Mouse (Mus musculus) stomach, postnatal 0 days (tissue): ENCODE results near the gene Syngr2. TPM values are rescaled to one million over a fixed set of nuclear protein-coding genes. Genes with fewer than 3 reads are reported as not detected.

Source experiments
- ATAC-seq: fragments of 200-750 bp; cut with Nextera tagmentation; 2 replicates; pipeline ENCODE4 v1.8.0; 2017; ENCODE audit not compliant: low FRiP score, low TSS enrichment
- DNase-seq: peaks from one replicate; pipeline ENCODE4 v3.0.0-alpha.2; 2016; ENCODE audit warnings: low spot score
- H3K27ac ChIP-seq: fragments of 300-500 bp; sonication (generic); replicated peaks from 2 replicates; pipeline ENCODE4 v1.5.1; 2014; ENCODE audit warnings: mild to moderate bottlenecking, control low read depth
- H3K27me3 ChIP-seq: fragments of 300-500 bp; sonication (generic); 2 replicates; pipeline ENCODE4 v1.6.1; 2014; ENCODE audit warnings: low read length; ENCODE audit not compliant: control insufficient read depth, insufficient read depth
- H3K36me3 ChIP-seq: fragments of 300-500 bp; sonication (generic); 2 replicates; pipeline ENCODE4 v1.6.1; 2014; ENCODE audit warnings: low read length, mixed read lengths; ENCODE audit not compliant: control insufficient read depth, insufficient read depth
- H3K4me1 ChIP-seq: fragments of 300-500 bp; sonication (generic); replicated peaks from 2 replicates; pipeline ENCODE4 v1.6.1; 2014; ENCODE audit warnings: antibody characterized with exemption; ENCODE audit not compliant: control insufficient read depth, insufficient read depth
- H3K4me2 ChIP-seq: fragments of 300-500 bp; sonication (generic); replicated peaks from 2 replicates; pipeline ENCODE4 v1.6.1; 2014; ENCODE audit warnings: low read depth, mild to moderate bottlenecking, control low read depth, moderate library complexity
- H3K4me3 ChIP-seq: fragments of 300-500 bp; sonication (generic); 2 replicates; pipeline ENCODE4 v1.5.1; 2014; ENCODE audit warnings: low read depth, low read length, control low read depth
- H3K9ac ChIP-seq: fragments of 300-500 bp; sonication (generic); 2 replicates; pipeline ENCODE4 v1.6.1; 2014; ENCODE audit warnings: mild to moderate bottlenecking, low read length, control low read depth, mixed read lengths
- H3K9me3 ChIP-seq: fragments of 300-500 bp; sonication (generic); 2 replicates; pipeline ENCODE4 v1.6.1; 2016; ENCODE audit warnings: low read length; ENCODE audit not compliant: control insufficient read depth
- CTCF ChIP-seq: IDR thresholded peaks from 2 replicates; pipeline ENCODE4 v1.5.1; 2016; ENCODE audit warnings: antibody characterized with exemption, low read depth, mild to moderate bottlenecking, moderate library complexity
- EP300 ChIP-seq: optimal IDR thresholded peaks from 2 replicates; pipeline ENCODE3; 2016; ENCODE audit warnings: antibody characterized with exemption
- WGBS: fragments of 180-500 bp; shearing (Covaris S2); extraction: QIAGEN DNeasy Blood & Tissue Kit; methylation state at CpG from one replicate; pipeline ENCODE4 v1.1.7; 2014; 5-methylcytosine and 5-hydroxymethylcytosine counted together
- polyA plus RNA-seq: library from polyadenylated mRNA; unstranded; fragments of >200 nt; fragmentation: Nextera tagmentation; extraction: Ambion mirVana; gene quantifications from 2 replicates; pipeline ENCODE4 v1.2.1, GENCODE M21; 2015

Syngr2 gene
- polyA plus RNA-seq, 1 experiment from 2014 or later, result 165 TPM

DNA sequence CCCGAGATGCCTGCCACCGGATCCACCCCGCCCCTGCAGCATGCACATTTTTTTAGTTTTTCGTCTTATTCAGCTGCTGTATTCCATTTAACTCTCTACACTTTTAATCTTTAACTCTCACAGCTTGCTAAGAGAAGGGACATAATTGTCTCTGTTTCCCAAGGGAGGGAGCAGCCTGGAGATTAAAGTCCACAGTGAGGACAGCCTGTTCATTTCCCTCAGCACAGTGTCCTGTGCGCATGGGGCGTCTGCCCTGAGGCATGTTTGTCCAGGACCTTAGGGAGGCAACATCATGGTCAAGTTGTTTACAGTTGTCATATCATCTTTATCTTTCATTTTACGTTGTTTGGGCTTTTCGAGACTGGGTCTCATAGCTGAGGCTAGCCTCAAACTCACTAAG lies 24.6 kb downstream of the Syngr2 start:
- DNase-seq, result no peak
- H3K9me3 ChIP-seq, result no peaks in the 10 kb centered on the region
- ATAC-seq, result no peak
- no peak overlapping the region for H3K4me2 ChIP-seq
- no peak overlapping the region for H3K9ac ChIP-seq
- no peak overlapping the region for H3K4me3 ChIP-seq
- no peaks in the 10 kb centered on the region for H3K27me3 ChIP-seq
- H3K36me3 ChIP-seq, result no peaks in the 10 kb centered on the region
- H3K4me1 ChIP-seq, result peaks cover 4% of the 10 kb centered on the region
- no peak for TF ChIP-seq CTCF
- WGBS, result 81% methylated on average over 8 of the region's 8 CpGs
- H3K27ac ChIP-seq, result no peak overlapping the region

DNA sequence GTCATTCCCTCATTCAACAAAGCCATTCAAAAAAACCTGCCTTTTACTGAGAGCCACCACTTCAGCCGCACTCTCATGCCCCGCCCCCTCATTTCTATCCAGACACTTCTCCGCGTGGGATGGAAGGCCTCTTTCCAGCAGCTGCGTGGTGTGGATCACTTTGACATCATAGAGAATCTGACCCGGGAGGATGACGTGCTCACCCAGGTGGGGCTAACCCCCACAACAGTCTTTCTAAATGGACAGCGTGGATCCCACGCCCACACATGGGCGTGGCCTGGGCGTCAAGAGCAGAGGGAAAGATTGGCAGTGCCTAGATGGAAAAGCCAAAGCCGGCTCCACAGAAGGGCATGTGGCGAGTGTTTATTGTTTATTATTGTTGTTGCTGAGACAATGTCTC lies 26.8 kb downstream of the Syngr2 start:
- WGBS, result 24% methylated on average over 13 of the region's 13 CpGs

DNA sequence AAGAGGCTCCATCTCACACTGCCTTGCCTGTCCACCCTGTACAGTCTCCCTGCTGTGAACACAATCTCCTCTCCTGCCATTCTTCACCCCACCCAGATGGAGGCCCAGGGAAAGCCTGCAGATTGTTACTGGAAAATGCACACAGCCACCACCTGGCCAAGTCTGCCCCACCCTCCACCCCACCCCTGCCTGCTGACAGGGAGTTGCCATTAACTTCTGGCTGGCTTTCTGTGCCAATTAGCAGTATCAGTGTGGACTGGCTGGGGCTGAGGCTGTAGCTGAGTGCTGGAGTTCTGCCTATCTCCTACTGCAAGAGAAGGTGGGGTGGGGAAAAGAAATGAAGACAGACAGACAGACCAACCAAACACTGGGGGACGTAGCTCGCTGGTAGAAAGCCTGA lies 29.1 kb downstream of the Syngr2 start:
- no peak overlapping the region for H3K4me3 ChIP-seq

More for the DNA sequence above, 26.8 kb downstream of the Syngr2 start:
- no peaks in the 10 kb centered on the region for H3K27me3 ChIP-seq
- H3K9me3 ChIP-seq, result no peaks in the 10 kb centered on the region
- H3K4me2 ChIP-seq, result peak overlapping the region; percentile 6; the same call in 1 of the 2 replicates
- no peak for TF ChIP-seq CTCF
- TF ChIP-seq EP300, result no peak
- no peaks in the 10 kb centered on the region for H3K36me3 ChIP-seq
- no peak overlapping the region for H3K27ac ChIP-seq
- H3K4me3 ChIP-seq, result no peak overlapping the region
- DNase-seq (peak; percentile 62), ATAC-seq (no peak)
- H3K4me1 ChIP-seq, result no peaks in the 10 kb centered on the region
- no peak overlapping the region for H3K9ac ChIP-seq

DNA sequence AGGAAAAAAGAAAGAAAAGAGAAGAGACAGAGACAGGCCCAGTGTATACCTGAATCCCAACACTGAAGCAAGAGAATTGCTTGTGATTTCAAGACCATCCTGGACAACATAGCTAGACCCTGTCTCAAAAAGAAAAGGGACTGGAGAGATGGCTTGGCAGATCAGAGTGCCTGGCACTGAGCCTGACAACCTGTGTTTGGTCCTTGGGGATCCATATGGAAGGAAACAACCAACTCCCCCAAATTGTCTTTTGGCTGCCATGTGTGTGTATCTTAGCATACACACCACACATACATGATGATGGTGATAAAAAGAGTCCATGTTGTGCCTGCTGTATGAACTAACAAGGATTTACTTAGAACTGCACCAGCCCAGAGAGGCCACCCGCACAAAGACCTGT lies 29.6 kb downstream of the Syngr2 start:
- no peak overlapping the region for H3K9ac ChIP-seq
- no peaks in the 10 kb centered on the region for H3K36me3 ChIP-seq
- no peak overlapping the region for H3K4me2 ChIP-seq
- H3K4me1 ChIP-seq, result no peaks in the 10 kb centered on the region
- ATAC-seq (no peak), DNase-seq (no peak)
- H3K4me3 ChIP-seq, result no peak overlapping the region
- 71% methylated on average over 1 of the region's 1 CpGs for WGBS
- no peaks in the 10 kb centered on the region for H3K9me3 ChIP-seq
- peak overlapping the region; percentile 76 for H3K27ac ChIP-seq
- TF ChIP-seq EP300 (no peak), CTCF (no peak)
- H3K27me3 ChIP-seq, result no peaks in the 10 kb centered on the region

More for the DNA sequence above, 29.1 kb downstream of the Syngr2 start:
- H3K9me3 ChIP-seq, result no peaks in the 10 kb centered on the region
- WGBS, result 32% methylated on average over 2 of the region's 2 CpGs
- H3K27ac ChIP-seq, result peak overlapping the region; percentile 76
- H3K4me2 ChIP-seq, result no peak overlapping the region
- no peaks in the 10 kb centered on the region for H3K36me3 ChIP-seq
- no peaks in the 10 kb centered on the region for H3K27me3 ChIP-seq
- ATAC-seq, result peak; percentile 81
- H3K4me1 ChIP-seq, result no peaks in the 10 kb centered on the region
- H3K9ac ChIP-seq, result no peak overlapping the region
- peak; percentile 91 for DNase-seq
- TF ChIP-seq EP300 (no peak), CTCF (no peak)

DNA sequence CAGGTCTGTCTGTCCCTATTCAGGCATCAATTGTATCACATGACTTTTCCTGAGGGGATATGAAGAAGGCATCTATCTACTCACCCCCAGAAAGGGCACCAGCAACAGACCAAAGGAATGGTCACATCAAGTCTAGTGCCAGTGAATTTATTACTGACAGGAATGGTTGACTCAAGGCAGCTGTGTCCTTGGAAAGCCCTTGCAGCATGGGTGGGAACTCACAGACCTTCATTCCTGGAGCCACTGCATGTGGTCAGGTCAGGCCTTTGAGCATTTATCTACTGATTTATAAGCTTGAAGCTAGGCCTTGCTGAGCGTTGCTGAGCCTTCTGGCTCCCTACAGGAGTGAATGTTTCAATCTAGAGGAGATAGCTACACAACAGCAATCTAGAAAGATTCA lies 31.4 kb downstream of the Syngr2 start:
- no peak overlapping the region for H3K9ac ChIP-seq
- H3K27ac ChIP-seq, result no peak overlapping the region
- H3K4me2 ChIP-seq, result no peak overlapping the region
- DNase-seq (no peak), ATAC-seq (no peak)
- H3K4me1 ChIP-seq, result no peaks in the 10 kb centered on the region
- H3K36me3 ChIP-seq, result no peaks in the 10 kb centered on the region
- no peaks in the 10 kb centered on the region for H3K9me3 ChIP-seq
- 50% methylated on average over 1 of the region's 1 CpGs for WGBS
- H3K27me3 ChIP-seq, result no peaks in the 10 kb centered on the region
- H3K4me3 ChIP-seq, result no peak overlapping the region
- no peak for TF ChIP-seq CTCF
- no peak for TF ChIP-seq EP300

GRCm38 (mm10) chr11:117843434-117843833 lies 34.0 kb downstream of the Syngr2 start:
- Histone ChIP-seq H3K36me3 (no peaks in the 10 kb centered on the region), H3K27ac (no peak overlapping the region), H3K27me3 (no peaks in the 10 kb centered on the region), H3K4me2 (no peak overlapping the region), H3K9ac (no peak overlapping the region), H3K4me1 (peaks cover 5% of the 10 kb centered on the region; the same call in 1 of the 2 replicates), H3K9me3 (no peaks in the 10 kb centered on the region), H3K4me3 (no peak overlapping the region)
- TF ChIP-seq EP300 (no peak), CTCF (no peak)
- no peak for ATAC-seq
- no peak for DNase-seq
- 84% methylated on average over 2 of the region's 2 CpGs for WGBS
